Mouse (Mus musculus) liver, postnatal 0 days (tissue): ENCODE data around the gene Mdga1.

Experiments
- CTCF ChIP-seq: sonication (generic); IDR thresholded peaks from 2 replicates; pipeline ENCODE4 v1.5.1; 2016; ENCODE audit warnings: antibody characterized with exemption, low read depth
- EP300 ChIP-seq: IDR thresholded peaks from 2 replicates; pipeline ENCODE4 v1.6.1; 2016; ENCODE audit warnings: antibody characterized with exemption, low read depth, mild to moderate bottlenecking

DNA sequence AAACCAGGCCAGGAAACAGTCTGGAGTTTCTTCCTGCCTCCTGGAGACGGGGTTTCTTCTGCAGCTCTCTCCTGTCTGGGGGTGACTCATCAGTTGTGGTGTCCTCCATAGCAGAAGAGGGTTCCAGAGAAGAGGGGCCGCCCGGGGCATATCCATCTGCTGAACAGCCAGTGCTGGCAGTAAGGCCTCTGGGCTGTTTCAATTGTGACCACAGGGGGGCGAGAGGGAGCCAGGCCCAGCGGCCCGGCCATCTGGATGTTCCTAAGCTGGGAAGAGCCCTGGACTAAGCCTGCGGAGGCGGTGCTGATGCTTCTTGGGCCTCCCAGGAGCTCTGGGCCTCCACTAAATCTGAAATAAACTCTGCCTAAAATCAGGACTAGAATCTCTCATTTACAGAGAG is 5.8 kb upstream of the Mdga1 start:
- TF ChIP-seq CTCF = peak; percentile 94
- no peak for TF ChIP-seq EP300
